Mouse (Mus musculus) megakaryocyte, embryonic 14.5 days (primary cell): Measurements from ENCODE around the gene Fermt1.

ENCODE experiments used
- FLI1 ChIP-seq: IDR thresholded peaks from 2 replicates; pipeline ENCODE4 v1.6.1; 2012; ENCODE audit warnings: low read length, inconsistent platforms, mixed read lengths
- GATA1 ChIP-seq: IDR thresholded peaks from 3 replicates; pipeline ENCODE4 v1.6.1; 2012; ENCODE audit warnings: mixed read lengths, low read length, inconsistent platforms, borderline replicate concordance

- TF ChIP-seq GATA1 (no peak), FLI1 (no peak)
These were observed 1.7 kb downstream of the Fermt1 start for GRCm38 (mm10) chr2:132943997-132944396.
